Mouse (Mus musculus): ENCODE measurements around the gene Mfap4. TPM values are rescaled to one million over a fixed set of nuclear protein-coding genes. Genes with fewer than 3 reads are reported as not detected.
A peak's percentile ranks its signal among the peaks of the same experiment; 100 is the strongest.

Gene Mfap4
- 4.0 and 4.3 TPM in 2 replicates for polyA plus RNA-seq (2012; rRNA removed)

GRCm38 (mm10) chr11:61484613-61485540, at the start of gene Mfap4:
Gene Mfap4 (plus strand): TSS chr11:61485431.
- peak in 1 of 2 experiments; percentile 77 for DNase-seq (ENCODE audit: extremely low spot score in 1 of 2, low spot score in 1 of 2)

- no peak for DNase-seq (ENCODE audit: extremely low spot score in 1 of 2, low spot score in 1 of 2)
Measured at GRCm38 (mm10) chr11:61436298-61436697, 48.9 kb upstream of the Mfap4 start.

- DNase-seq (ENCODE audit: extremely low spot score in 1 of 2, low spot score in 1 of 2): no peak
Measured at GRCm38 (mm10) chr11:61439170-61439569, 46.1 kb upstream of the Mfap4 start.

GRCm38 (mm10) chr11:61440416-61440815, 44.8 kb upstream of the Mfap4 start:
- DNase-seq (ENCODE audit: extremely low spot score in 1 of 2, low spot score in 1 of 2): no peak

- DNase-seq (ENCODE audit: extremely low spot score in 1 of 2, low spot score in 1 of 2): peak in 1 of 2 experiments; percentile 76
Measured at GRCm38 (mm10) chr11:61441670-61442069, 43.6 kb upstream of the Mfap4 start.

GRCm38 (mm10) chr11:61443807-61444206, 41.4 kb upstream of the Mfap4 start:
- DNase-seq (ENCODE audit: extremely low spot score in 1 of 2, low spot score in 1 of 2): no peak

- no peak for DNase-seq (ENCODE audit: extremely low spot score in 1 of 2, low spot score in 1 of 2)
Measured at GRCm38 (mm10) chr11:61447296-61447695, 37.9 kb upstream of the Mfap4 start.

GRCm38 (mm10) chr11:61448041-61448440, 37.2 kb upstream of the Mfap4 start:
- no peak for DNase-seq (ENCODE audit: extremely low spot score in 1 of 2, low spot score in 1 of 2)

GRCm38 (mm10) chr11:61448599-61449225, 36.5 kb upstream of the Mfap4 start:
- DNase-seq (ENCODE audit: extremely low spot score in 1 of 2, low spot score in 1 of 2): peak in 1 of 2 experiments; percentile 62

GRCm38 (mm10) chr11:61449499-61450292, 35.5 kb upstream of the Mfap4 start:
- peak in 1 of 2 experiments; percentile 51 for DNase-seq (ENCODE audit: extremely low spot score in 1 of 2, low spot score in 1 of 2)

- no peak for DNase-seq (ENCODE audit: extremely low spot score in 1 of 2, low spot score in 1 of 2)
Measured at GRCm38 (mm10) chr11:61464071-61464470, 21.2 kb upstream of the Mfap4 start.

- DNase-seq (ENCODE audit: extremely low spot score in 1 of 2, low spot score in 1 of 2): no peak
Measured at GRCm38 (mm10) chr11:61465422-61465821, 19.8 kb upstream of the Mfap4 start.

- no peak for DNase-seq (ENCODE audit: extremely low spot score in 1 of 2, low spot score in 1 of 2)
Measured at GRCm38 (mm10) chr11:61468534-61468933, 16.7 kb upstream of the Mfap4 start.

- no peak for DNase-seq (ENCODE audit: extremely low spot score in 1 of 2, low spot score in 1 of 2)
Measured at GRCm38 (mm10) chr11:61469317-61469917, 15.8 kb upstream of the Mfap4 start.

GRCm38 (mm10) chr11:61470880-61471279, 14.4 kb upstream of the Mfap4 start:
- DNase-seq (ENCODE audit: extremely low spot score in 1 of 2, low spot score in 1 of 2): no peak

GRCm38 (mm10) chr11:61473630-61474029, 11.6 kb upstream of the Mfap4 start:
- DNase-seq (ENCODE audit: extremely low spot score in 1 of 2, low spot score in 1 of 2): no peak

GRCm38 (mm10) chr11:61476786-61477382, 8.3 kb upstream of the Mfap4 start:
- peak in 1 of 2 experiments; percentile 50 for DNase-seq (ENCODE audit: extremely low spot score in 1 of 2, low spot score in 1 of 2)

- DNase-seq (ENCODE audit: extremely low spot score in 1 of 2, low spot score in 1 of 2): no peak
Measured at GRCm38 (mm10) chr11:61477566-61478508, 7.4 kb upstream of the Mfap4 start.

GRCm38 (mm10) chr11:61478788-61479187, 6.4 kb upstream of the Mfap4 start:
- DNase-seq (ENCODE audit: extremely low spot score in 1 of 2, low spot score in 1 of 2): no peak

All from frontal cortex, adult 2 months (tissue).